Mouse (Mus musculus) small intestine, adult 2 months (tissue): Measurements from ENCODE around the gene Cacna1g. TPM values are rescaled to one million over a fixed set of nuclear protein-coding genes. Genes with fewer than 3 reads are reported as not detected.

Source experiments
- H3K27ac ChIP-seq: fragments of 200-500 bp; 2 replicates; pipeline ENCODE4 v1.5.1; 2012; ENCODE audit warnings: low read depth, low read length, control low read depth, inconsistent platforms; ENCODE audit not compliant: insufficient read depth
- H3K27me3 ChIP-seq: fragments of 200-500 bp; 2 replicates; pipeline ENCODE4 v1.6.1; 2012; ENCODE audit warnings: mild to moderate bottlenecking, moderate library complexity, low read length, inconsistent platforms; ENCODE audit not compliant: control insufficient read depth, insufficient read depth
- H3K36me3 ChIP-seq: fragments of 200-500 bp; 2 replicates; pipeline ENCODE4 v1.6.1; 2012; ENCODE audit warnings: mild to moderate bottlenecking, low read length, control low read depth, inconsistent platforms; ENCODE audit not compliant: control insufficient read depth, insufficient read depth
- H3K4me1 ChIP-seq: fragments of 200-500 bp; 2 replicates; pipeline ENCODE4 v1.6.1; 2012; ENCODE audit warnings: low read length, inconsistent platforms, mixed read lengths; ENCODE audit not compliant: control insufficient read depth, insufficient read depth, insufficient read length
- H3K4me3 ChIP-seq: fragments of 200-500 bp; 2 replicates; pipeline ENCODE4 v1.5.1; 2012; ENCODE audit warnings: low read depth, mild to moderate bottlenecking, control low read depth, inconsistent platforms, low read length, moderate library complexity
- CTCF ChIP-seq: fragments of 200-500 bp; IDR thresholded peaks from 2 replicates; pipeline ENCODE4 v1.5.1; 2012; ENCODE audit warnings: low read depth, mild to moderate bottlenecking, control low read depth, inconsistent platforms, low read length, moderate library complexity, mixed read lengths; ENCODE audit not compliant: insufficient replicate concordance, insufficient read length; ENCODE audit errors: extremely low read depth
- POLR2A ChIP-seq: fragments of 200-500 bp; IDR thresholded peaks from 2 replicates; pipeline ENCODE4 v1.6.1; 2012; ENCODE audit warnings: low read depth, mild to moderate bottlenecking, control low read depth, inconsistent platforms, low read length, moderate library complexity
- WGBS: fragments of 180-500 bp; shearing (Covaris S2); methylation state at CpG from one replicate; pipeline ENCODE4 v1.1.7; 2018; 5-methylcytosine and 5-hydroxymethylcytosine counted together
- polyA plus RNA-seq: library from polyadenylated mRNA; depleted of rRNA; stranded (reverse); fragments of >200 nt; gene quantifications from 2 replicates; pipeline ENCODE4 v1.2.3, GENCODE M21; 2012

The Cacna1g gene
- polyA plus RNA-seq, 1 experiment: 10.7 TPM

- TF ChIP-seq POLR2A (no peak), CTCF (no peak)
- peak overlapping the region; percentile 63 for H3K4me3 ChIP-seq
These were observed 82.3 kb downstream of the Cacna1g start for GRCm38 (mm10) chr11:94391661-94392060.

GRCm38 (mm10) chr11:94390825-94391224 lies 83.2 kb downstream of the Cacna1g start:
- 26% methylated on average over 6 of the region's 6 CpGs for WGBS
- H3K4me3 ChIP-seq: peak overlapping the region; percentile 24; the same call in 1 of the 2 replicates
- no peaks in the 10 kb centered on the region for H3K36me3 ChIP-seq
- no peaks in the 10 kb centered on the region for H3K27me3 ChIP-seq
- H3K4me1 ChIP-seq: peaks cover 31% of the 10 kb centered on the region
- peak overlapping the region; percentile 96 for H3K27ac ChIP-seq
- TF ChIP-seq CTCF (no peak), POLR2A (no peak)

More at GRCm38 (mm10) chr11:94391661-94392060, 82.3 kb downstream of the Cacna1g start:
- 30% methylated on average over 10 of the region's 10 CpGs for WGBS
- Histone ChIP-seq H3K27ac (peak overlapping the region; percentile 53), H3K27me3 (no peaks in the 10 kb centered on the region), H3K36me3 (no peaks in the 10 kb centered on the region), H3K4me1 (peaks cover 24% of the 10 kb centered on the region; the same call in 1 of the 2 replicates)

- TF ChIP-seq CTCF (no peak), POLR2A (no peak)
- Histone ChIP-seq H3K27me3 (no peaks in the 10 kb centered on the region), H3K4me3 (peak overlapping the region; percentile 24; the same call in 1 of the 2 replicates), H3K27ac (peak overlapping the region; percentile 96), H3K4me1 (peaks cover 39% of the 10 kb centered on the region), H3K36me3 (no peaks in the 10 kb centered on the region)
- WGBS: 36% methylated on average over 6 of the region's 6 CpGs
These were observed 84.1 kb downstream of the Cacna1g start for GRCm38 (mm10) chr11:94389724-94390396.

- Histone ChIP-seq H3K27me3 (no peaks in the 10 kb centered on the region), H3K36me3 (no peaks in the 10 kb centered on the region), H3K4me3 (no peak overlapping the region), H3K27ac (peak overlapping the region; percentile 91; the same call in 1 of the 2 replicates), H3K4me1 (peaks cover 42% of the 10 kb centered on the region)
- TF ChIP-seq CTCF: no peak
- TF ChIP-seq POLR2A: no peak
- 78% methylated on average over 4 of the region's 4 CpGs for WGBS
These were observed 85.0 kb downstream of the Cacna1g start for GRCm38 (mm10) chr11:94389021-94389420.

- no peak for TF ChIP-seq POLR2A
- no peak for TF ChIP-seq CTCF
- Histone ChIP-seq H3K27me3 (no peaks in the 10 kb centered on the region), H3K27ac (no peak overlapping the region), H3K4me1 (peaks cover 42% of the 10 kb centered on the region), H3K36me3 (no peaks in the 10 kb centered on the region), H3K4me3 (no peak overlapping the region)
- 78% methylated on average over 4 of the region's 4 CpGs for WGBS
These were observed 86.2 kb downstream of the Cacna1g start for GRCm38 (mm10) chr11:94387756-94388155.

GRCm38 (mm10) chr11:94385977-94386771 lies 87.8 kb downstream of the Cacna1g start:
- Histone ChIP-seq H3K4me3 (peak overlapping the region; percentile 10; the same call in 1 of the 2 replicates), H3K4me1 (peaks cover 34% of the 10 kb centered on the region), H3K27ac (peak overlapping the region; percentile 45; the same call in 1 of the 2 replicates), H3K36me3 (no peaks in the 10 kb centered on the region), H3K27me3 (no peaks in the 10 kb centered on the region)
- 27% methylated on average over 12 of the region's 12 CpGs for WGBS
- TF ChIP-seq CTCF (no peak), POLR2A (no peak)

DNA sequence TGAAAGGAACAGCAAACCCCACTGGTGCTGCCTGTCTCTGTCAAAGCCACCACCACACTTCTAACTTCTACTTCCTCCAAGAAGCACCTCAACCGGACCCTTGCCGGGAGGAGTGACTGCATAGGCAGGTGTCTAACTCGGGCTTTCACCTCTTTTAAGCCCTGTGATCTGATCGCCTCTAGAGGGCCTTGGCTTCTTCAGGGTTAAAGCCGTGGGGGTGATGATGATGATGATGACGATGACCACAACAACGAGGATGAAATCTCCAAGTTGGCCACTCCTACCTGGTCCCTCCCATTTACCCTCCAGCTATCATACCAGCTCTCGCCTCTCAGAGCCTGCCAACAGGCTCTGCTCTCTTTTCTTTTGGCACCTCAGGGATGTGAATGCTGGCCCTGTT lies 94.3 kb downstream of the Cacna1g start:
- Histone ChIP-seq H3K4me1 (peaks cover 2% of the 10 kb centered on the region; the same call in 1 of the 2 replicates), H3K27ac (no peak overlapping the region), H3K4me3 (no peak overlapping the region), H3K36me3 (no peaks in the 10 kb centered on the region), H3K27me3 (no peaks in the 10 kb centered on the region)
- 74% methylated on average over 8 of the region's 8 CpGs for WGBS
- TF ChIP-seq POLR2A: no peak
- TF ChIP-seq CTCF: no peak
